Mouse (Mus musculus) adipocyte (in vitro differentiated cells): ENCODE results near the gene Xrra1.
"Not testable (repeated sequence)": the region's sequence is repeated elsewhere in the genome, so short reads cannot be mapped to it uniquely, and the experiment has no call there.

Experiments
- DNase-seq: peaks from one replicate; pipeline ENCODE4 v3.0.0-alpha.2; 2016; ENCODE audit warnings: low spot score

Gene Xrra1

GRCm38 (mm10) chr7:99896905-99897304, 38.0 kb downstream of the Xrra1 start:
- DNase-seq = no peak

- no peak for DNase-seq
Measured at GRCm38 (mm10) chr7:99902208-99902607, 43.3 kb downstream of the Xrra1 start.

DNA sequence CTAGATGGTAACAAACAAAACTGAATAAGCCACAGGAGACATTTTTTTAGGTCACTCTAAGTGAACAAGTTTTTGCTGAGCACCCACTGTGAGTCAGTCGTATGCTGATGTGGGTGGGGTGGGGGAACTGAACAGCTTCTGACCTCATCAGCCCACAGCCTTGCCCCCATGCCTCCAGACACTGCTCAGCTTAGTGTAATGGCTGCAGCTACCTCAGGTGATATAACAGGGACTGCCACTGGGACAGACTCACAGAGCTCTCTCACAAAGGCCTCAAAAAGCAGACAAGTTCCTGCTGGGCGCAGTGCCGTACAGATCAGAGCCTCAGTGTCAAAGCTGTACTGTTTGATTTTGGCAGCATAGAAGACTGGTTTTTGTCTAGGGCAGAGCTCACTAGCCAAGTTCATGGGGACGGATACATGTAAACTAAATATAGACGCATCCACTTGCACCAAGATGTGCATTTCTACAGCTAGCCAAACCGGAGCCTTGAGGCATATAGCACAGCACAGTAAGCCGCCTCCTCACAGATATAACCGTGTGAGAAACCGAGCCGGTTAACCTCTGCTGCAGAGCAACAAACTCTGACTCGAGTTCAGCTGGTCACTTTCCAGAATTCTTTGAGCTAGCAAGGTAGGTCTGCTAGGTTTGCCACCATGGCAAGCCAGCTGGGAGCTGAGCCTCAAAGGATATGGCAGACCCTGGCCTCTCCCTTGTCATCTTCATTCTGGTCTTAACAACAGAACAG, 44.2 kb downstream of the Xrra1 start:
- no peak for DNase-seq

GRCm38 (mm10) chr7:99904421-99905005, 45.6 kb downstream of the Xrra1 start:
- no peak for DNase-seq

GRCm38 (mm10) chr7:99906346-99906745, 47.4 kb downstream of the Xrra1 start:
- no peak for DNase-seq

- DNase-seq = no peak
Measured at GRCm38 (mm10) chr7:99907463-99907862, 48.5 kb downstream of the Xrra1 start.

GRCm38 (mm10) chr7:99911038-99911437, 52.1 kb downstream of the Xrra1 start:
- no peak for DNase-seq

GRCm38 (mm10) chr7:99914316-99914715, 55.4 kb downstream of the Xrra1 start:
- no peak for DNase-seq

DNA sequence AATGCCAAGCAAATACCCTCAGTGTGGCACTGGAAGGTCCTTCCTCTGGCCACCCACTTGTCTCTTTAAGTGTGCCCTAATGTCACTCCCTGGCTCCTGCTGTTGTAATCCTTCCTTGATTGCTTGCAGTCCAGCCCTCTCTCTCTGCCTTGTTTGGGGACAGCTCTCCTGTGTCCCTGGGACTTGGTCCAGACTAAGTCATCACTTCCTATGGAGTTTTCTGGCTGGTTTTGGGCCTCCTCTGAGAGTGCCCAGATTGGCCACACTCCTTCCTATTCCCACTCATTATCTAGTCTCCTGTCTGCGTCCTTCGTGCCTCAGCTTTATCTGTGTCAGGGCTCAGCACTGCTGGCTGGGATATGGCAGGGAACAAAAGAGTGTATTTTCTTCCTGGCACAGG, 56.6 kb downstream of the Xrra1 start:
- no peak for DNase-seq

GRCm38 (mm10) chr7:99916741-99917319, 57.9 kb downstream of the Xrra1 start:
- DNase-seq = no peak

- no peak for DNase-seq
Measured at GRCm38 (mm10) chr7:99917320-99917844, 58.5 kb downstream of the Xrra1 start.

DNA sequence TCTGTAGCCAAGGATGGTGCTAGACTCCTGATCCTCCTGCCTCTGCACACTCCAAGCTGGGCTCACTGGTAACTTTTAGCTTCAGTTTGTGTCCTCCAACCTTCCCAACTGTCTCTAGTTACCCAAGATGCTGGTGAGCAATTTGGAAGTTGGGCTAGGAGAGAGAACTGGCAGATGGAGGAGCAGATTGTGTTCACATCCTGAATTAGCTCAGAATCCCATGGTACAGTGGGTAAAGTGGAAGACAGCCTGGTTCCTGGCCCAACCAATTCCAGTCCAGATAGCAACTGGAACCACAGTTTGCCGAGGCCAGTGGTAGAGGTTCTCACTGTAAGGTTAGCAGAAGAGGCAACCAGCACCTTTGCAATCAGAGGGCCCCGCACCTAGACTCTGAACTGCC, 60.2 kb downstream of the Xrra1 start:
- no peak for DNase-seq

DNA sequence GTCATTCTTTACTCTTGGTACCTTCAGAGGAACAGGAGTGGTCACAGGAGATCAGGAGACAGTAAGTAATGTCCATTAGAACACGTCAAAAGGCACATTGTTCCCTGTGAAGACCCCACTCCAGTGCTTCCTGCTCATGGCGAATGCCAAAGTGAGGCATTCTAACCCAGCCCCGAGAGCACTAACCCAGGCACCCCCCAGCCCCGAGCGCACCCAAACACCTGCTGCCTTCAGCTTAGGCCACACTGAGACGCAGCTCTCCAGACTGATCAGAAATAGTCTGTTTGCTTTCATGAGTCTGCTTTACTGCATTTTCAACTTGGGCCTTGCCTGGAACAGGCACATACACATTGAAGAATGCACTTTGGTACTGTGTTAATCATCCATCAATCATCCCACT, 61.1 kb downstream of the Xrra1 start:
- no peak for DNase-seq

GRCm38 (mm10) chr7:99920416-99920815, 61.5 kb downstream of the Xrra1 start:
- no peak for DNase-seq

GRCm38 (mm10) chr7:99926916-99927714, 68.2 kb downstream of the Xrra1 start:
- peak; percentile 50 for DNase-seq

DNA sequence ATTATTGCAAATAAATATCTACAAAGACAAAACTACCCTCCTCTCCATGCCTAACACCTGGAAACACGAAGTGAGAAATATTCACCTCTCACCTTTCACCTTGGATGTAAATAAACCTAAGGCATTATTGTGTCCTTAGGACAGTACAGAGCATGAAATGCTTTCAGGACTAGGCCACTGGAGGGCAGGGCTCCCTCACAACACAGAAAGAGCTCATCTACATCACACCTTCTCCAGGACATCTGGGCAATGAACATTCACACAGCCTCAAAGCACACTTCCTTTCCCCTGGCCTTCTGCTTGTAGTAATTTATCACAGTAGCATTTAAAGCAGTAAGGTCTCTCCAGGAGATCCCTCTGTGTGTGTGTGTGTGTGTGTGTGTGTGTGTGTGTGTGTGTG, 76.8 kb downstream of the Xrra1 start:
- peak; percentile 2 for DNase-seq

GRCm38 (mm10) chr7:99940669-99941068, 81.8 kb downstream of the Xrra1 start:
- no peak for DNase-seq

- no peak for DNase-seq
Measured at GRCm38 (mm10) chr7:99944520-99944919, 85.6 kb downstream of the Xrra1 start.

- not testable (repeated sequence) for DNase-seq
Measured at GRCm38 (mm10) chr7:99945012-99945411, 86.1 kb downstream of the Xrra1 start.

DNA sequence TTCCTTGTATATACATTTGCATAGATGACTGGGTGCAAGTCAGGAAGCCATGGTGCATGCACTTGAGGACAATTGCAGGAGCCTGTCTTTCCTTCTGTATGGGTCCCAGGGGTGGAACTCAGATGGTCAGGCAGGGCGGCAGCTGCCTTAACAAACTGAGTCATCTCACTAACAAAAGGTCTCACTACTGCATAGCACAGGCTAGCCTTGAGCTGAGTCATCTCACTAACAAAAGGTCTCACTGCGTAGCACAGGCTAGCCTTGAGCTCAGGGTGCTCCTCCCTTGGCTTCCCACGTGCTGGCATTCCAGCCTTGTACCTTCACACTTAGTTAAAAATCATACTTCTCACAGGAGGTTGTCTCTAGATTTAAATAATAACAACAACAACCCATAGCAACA, 87.0 kb downstream of the Xrra1 start:
- DNase-seq = no peak

DNA sequence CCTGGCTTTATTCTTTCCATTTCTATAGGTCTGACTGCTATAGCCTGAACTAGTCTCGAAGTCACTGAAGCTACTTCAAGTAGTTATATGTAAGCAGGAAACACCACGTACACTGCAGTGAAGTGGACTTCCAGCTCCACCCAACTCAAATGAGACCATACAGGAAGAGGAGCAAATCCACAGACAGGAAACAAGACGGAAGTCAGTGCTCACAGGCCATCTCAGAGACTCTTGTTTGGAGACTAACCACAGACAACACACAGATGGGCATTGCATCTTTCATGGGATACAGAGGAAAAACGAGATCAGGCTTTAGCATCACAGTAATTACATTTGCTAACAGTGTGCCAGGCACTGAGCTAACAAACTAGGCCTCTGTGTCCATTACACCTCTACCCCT, 87.4 kb downstream of the Xrra1 start:
- DNase-seq = no peak

DNA sequence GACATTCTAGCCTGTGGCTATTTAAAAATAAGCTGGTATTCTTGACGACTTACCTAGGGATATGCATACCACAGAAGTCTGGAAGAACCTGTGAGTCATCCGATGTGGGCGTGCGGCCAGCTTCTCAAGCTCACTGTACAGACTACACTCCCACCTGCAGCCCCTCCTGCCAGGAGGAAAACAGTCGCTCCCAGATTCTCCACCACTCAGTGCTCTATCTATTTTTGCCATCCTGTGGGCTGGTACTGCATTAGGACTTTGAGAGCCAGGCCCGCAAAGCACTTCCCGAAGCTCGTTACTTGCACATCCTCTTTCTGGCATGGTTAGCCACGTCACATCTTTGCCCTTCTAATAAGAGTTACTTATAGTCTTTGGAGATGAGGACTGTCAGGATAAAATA, 88.4 kb downstream of the Xrra1 start:
- DNase-seq = no peak
